Mouse (Mus musculus) neural tube, embryonic 13.5 days (tissue): Measurements from ENCODE around the gene Rai14. TPM values are rescaled to one million over a fixed set of nuclear protein-coding genes. Genes with fewer than 3 reads are reported as not detected.

ENCODE experiments used
- ATAC-seq: fragments of 200-750 bp; cut with Nextera tagmentation; 2 replicates; pipeline ENCODE4 v1.8.0; 2017; ENCODE audit warnings: low read depth, mild to moderate bottlenecking, moderate TSS enrichment, moderate library complexity
- H3K27ac ChIP-seq: fragments of 300-500 bp; sonication (generic); replicated peaks from 2 replicates; pipeline ENCODE4 v1.5.1; 2015; ENCODE audit warnings: moderate library complexity, mild to moderate bottlenecking, inconsistent platforms
- H3K27me3 ChIP-seq: fragments of 300-500 bp; sonication (generic); 2 replicates; pipeline ENCODE4 v1.6.1; 2015; ENCODE audit warnings: mild to moderate bottlenecking, inconsistent platforms
- H3K36me3 ChIP-seq: fragments of 300-500 bp; sonication (generic); 2 replicates; pipeline ENCODE4 v1.6.1; 2015; ENCODE audit warnings: mild to moderate bottlenecking, inconsistent platforms
- H3K4me1 ChIP-seq: fragments of 300-500 bp; sonication (generic); replicated peaks from 2 replicates; pipeline ENCODE4 v1.6.1; 2015; ENCODE audit warnings: inconsistent platforms
- H3K4me2 ChIP-seq: fragments of 300-500 bp; sonication (generic); 2 replicates; pipeline ENCODE4 v1.6.1; 2015; ENCODE audit warnings: inconsistent platforms, mild to moderate bottlenecking, moderate library complexity
- H3K4me3 ChIP-seq: fragments of 300-500 bp; sonication (generic); 2 replicates; pipeline ENCODE4 v1.5.1; 2015; ENCODE audit warnings: mild to moderate bottlenecking, inconsistent platforms
- H3K9ac ChIP-seq: fragments of 300-500 bp; sonication (generic); 2 replicates; pipeline ENCODE4 v1.6.1; 2015; ENCODE audit warnings: moderate library complexity, mild to moderate bottlenecking, inconsistent platforms
- H3K9me3 ChIP-seq: fragments of 300-500 bp; sonication (generic); 2 replicates; pipeline ENCODE4 v1.6.1; 2016; ENCODE audit warnings: inconsistent platforms
- WGBS: fragments of 180-500 bp; shearing (Covaris S2); methylation state at CpG from one replicate; pipeline ENCODE4 v1.1.7; 2015; 5-methylcytosine and 5-hydroxymethylcytosine counted together
- polyA plus RNA-seq: library from polyadenylated mRNA; unstranded; fragments of >200 nt; fragmentation: Nextera tagmentation; extraction: Ambion mirVana; gene quantifications from 2 replicates; pipeline ENCODE4 v1.2.1, GENCODE M21; 2015

Rai14 gene
- polyA plus RNA-seq, 1 experiment from 2014 or later = 19.9 TPM

DNA sequence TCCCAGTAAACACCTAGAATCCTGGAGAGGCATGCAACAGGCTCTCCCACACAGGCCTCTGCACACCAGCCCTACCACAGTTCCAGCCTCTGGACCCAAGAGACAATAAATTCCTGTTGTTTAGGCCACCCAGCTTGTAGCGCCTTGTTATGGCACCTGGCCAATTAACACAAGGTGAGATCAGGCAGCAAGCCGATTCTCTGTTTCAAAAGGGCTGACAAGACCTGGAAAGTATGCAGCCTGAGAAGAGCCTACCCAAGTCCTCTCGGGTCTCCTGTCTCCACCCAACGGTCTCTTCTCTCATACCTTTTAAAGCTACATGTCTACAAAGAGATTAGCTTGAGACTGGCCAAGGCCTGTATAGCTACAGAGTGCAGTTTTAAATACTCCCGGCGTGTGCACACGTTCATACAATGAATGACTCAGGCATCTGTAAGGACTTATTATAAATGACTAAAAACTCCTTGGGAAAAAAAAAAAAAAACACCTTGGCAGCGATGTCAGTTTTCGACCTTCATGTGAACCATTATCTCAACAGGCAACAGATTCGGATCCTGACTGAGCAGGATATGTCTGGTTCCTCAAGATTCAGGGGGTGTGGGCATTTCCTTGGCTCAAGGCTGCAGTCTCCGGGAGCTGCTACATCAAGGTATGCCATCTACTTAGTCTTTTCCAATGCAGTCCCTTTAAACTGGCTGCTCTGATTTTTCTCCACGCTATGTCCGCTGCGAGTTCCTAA, 28.6 kb downstream of the Rai14 start:
- Histone ChIP-seq H3K4me1 (peaks cover 11% of the 10 kb centered on the region), H3K9me3 (no peaks in the 10 kb centered on the region), H3K27ac (no peak overlapping the region), H3K27me3 (no peaks in the 10 kb centered on the region), H3K9ac (no peak overlapping the region), H3K4me3 (no peak overlapping the region), H3K4me2 (no peak overlapping the region), H3K36me3 (peaks cover 11% of the 10 kb centered on the region; the same call in 1 of the 2 replicates)
- 87% methylated on average over 14 of the region's 14 CpGs for WGBS
- no peak for ATAC-seq

DNA sequence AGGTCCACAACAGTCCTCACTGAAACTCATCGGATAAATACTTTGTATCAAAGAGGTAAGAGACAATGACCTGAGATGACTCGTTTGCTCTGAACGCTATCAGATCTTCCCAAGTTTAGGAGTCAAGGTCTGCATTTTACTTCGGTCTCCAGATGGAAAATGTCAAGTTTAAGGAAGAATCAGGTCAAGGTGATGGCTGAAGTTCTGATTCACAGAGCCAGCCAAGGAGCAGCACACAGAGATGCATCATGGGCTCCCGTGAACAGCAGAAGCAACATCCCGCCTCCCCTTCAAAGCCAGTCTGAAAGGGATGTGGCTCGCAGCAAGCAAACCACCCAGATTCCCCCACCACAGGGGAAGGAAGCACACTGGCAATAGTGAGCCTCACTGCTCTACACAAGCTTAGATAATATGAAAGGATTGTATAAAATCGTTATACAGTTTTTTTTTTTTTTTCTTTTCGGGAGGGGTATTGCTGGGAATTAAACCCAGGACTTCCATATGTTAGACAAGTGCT, 30.7 kb downstream of the Rai14 start:
- H3K27ac ChIP-seq = no peak overlapping the region
- H3K4me1 ChIP-seq = peaks cover 11% of the 10 kb centered on the region
- H3K27me3 ChIP-seq = no peaks in the 10 kb centered on the region
- no peaks in the 10 kb centered on the region for H3K9me3 ChIP-seq
- WGBS = 94% methylated on average over 9 of the region's 9 CpGs
- H3K4me2 ChIP-seq = no peak overlapping the region
- no peak for ATAC-seq
- peaks cover 9% of the 10 kb centered on the region; the same call in 1 of the 2 replicates for H3K36me3 ChIP-seq
- no peak overlapping the region for H3K9ac ChIP-seq
- no peak overlapping the region for H3K4me3 ChIP-seq

DNA sequence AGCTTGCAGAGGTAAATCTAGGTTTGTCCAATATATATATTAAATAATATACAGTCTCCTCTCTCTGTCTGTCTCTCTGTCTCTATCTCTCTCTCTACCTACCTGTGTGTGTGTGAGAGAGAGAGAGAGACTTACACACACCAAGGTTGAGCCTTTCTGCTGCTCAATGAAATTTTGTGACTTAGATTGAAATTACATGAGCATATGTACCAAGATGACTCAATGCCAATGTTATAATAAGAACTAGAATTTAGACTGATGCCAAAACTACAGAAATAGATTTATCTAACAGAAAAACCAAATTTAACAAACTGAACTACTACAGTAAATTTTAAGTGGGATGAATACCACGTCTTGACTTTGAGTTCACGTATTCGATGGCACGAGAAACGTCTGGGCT, 33.9 kb downstream of the Rai14 start:
- Histone ChIP-seq H3K4me3 (no peak overlapping the region), H3K4me2 (no peak overlapping the region), H3K27ac (no peak overlapping the region), H3K36me3 (no peaks in the 10 kb centered on the region), H3K4me1 (peaks cover 7% of the 10 kb centered on the region; the same call in 1 of the 2 replicates), H3K9me3 (no peaks in the 10 kb centered on the region), H3K27me3 (no peaks in the 10 kb centered on the region), H3K9ac (no peak overlapping the region)
- 91% methylated on average over 5 of the region's 5 CpGs for WGBS
- ATAC-seq = no peak

DNA sequence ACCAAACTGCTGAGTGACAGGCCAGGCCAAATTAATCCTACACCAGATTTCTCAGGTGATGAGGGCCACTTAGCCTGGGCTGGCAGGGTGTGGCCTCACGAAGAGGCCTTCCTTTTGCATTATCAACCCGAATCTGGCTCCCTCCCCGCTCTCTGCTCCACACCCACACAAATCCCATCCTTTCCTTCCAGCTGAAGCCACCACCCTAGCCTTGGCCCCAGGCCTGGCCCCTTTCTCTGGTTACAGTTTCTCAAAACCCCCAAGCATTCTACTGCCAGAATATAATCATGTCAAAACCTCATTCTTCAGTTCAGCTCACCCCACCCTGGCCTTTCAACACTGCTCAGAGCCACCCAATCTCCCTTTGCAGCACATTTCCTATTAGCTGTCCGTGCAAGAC, 34.9 kb downstream of the Rai14 start:
- no peak overlapping the region for H3K4me2 ChIP-seq
- H3K9me3 ChIP-seq = no peaks in the 10 kb centered on the region
- H3K9ac ChIP-seq = no peak overlapping the region
- WGBS = 90% methylated on average over 4 of the region's 4 CpGs
- no peaks in the 10 kb centered on the region for H3K27me3 ChIP-seq
- no peak overlapping the region for H3K27ac ChIP-seq
- peaks cover 5% of the 10 kb centered on the region; the same call in 1 of the 2 replicates for H3K4me1 ChIP-seq
- no peak overlapping the region for H3K4me3 ChIP-seq
- no peak for ATAC-seq
- no peaks in the 10 kb centered on the region for H3K36me3 ChIP-seq

DNA sequence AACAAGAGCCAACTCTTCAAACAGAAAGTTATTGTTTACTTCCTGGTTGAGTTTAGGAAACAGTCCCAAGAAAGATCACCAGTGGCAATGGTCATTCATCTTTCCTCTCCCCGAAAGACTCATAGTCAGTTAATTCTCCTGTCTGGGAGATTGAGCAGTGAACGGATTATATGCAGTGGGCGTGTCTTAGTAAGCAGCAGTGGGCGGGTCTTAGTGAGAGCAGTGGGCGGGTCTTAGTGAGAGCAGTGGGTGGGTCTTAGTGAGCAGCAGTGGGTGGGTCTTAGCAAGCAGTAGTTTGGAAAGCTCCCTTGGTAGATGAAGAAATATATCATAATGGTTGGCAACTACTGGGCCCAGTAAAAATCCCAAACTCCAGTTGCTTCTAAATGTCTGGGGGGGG, 38.6 kb downstream of the Rai14 start:
- Histone ChIP-seq H3K9me3 (no peaks in the 10 kb centered on the region), H3K4me1 (peaks cover 20% of the 10 kb centered on the region), H3K27ac (no peak overlapping the region), H3K4me2 (no peak overlapping the region), H3K4me3 (no peak overlapping the region), H3K27me3 (no peaks in the 10 kb centered on the region), H3K36me3 (no peaks in the 10 kb centered on the region), H3K9ac (no peak overlapping the region)
- no peak for ATAC-seq
- 77% methylated on average over 5 of the region's 5 CpGs for WGBS

DNA sequence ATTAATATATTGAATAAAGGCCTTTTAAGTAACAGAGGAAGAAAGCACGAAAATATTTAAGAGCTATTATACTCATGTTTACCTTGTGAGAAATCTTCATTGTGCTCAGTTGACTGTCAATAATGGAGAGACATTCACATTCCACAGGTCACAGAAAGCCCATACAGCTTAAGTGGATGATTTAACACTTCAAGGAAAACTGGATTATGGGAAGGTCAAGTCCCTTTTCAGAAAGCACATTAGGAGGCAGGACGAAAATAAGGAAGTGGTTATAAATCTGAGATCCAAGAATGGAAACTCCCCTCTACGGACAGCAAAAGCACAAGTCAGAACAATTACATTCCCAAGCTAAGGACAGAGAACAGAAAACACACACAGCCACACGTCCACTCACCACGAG, 41.5 kb downstream of the Rai14 start:
- 18% methylated on average over 5 of the region's 5 CpGs for WGBS
- H3K36me3 ChIP-seq = no peaks in the 10 kb centered on the region
- no peaks in the 10 kb centered on the region for H3K27me3 ChIP-seq
- H3K4me2 ChIP-seq = no peak overlapping the region
- no peak for ATAC-seq
- no peak overlapping the region for H3K27ac ChIP-seq
- no peaks in the 10 kb centered on the region for H3K9me3 ChIP-seq
- no peak overlapping the region for H3K4me3 ChIP-seq
- H3K9ac ChIP-seq = no peak overlapping the region
- H3K4me1 ChIP-seq = peaks cover 21% of the 10 kb centered on the region

DNA sequence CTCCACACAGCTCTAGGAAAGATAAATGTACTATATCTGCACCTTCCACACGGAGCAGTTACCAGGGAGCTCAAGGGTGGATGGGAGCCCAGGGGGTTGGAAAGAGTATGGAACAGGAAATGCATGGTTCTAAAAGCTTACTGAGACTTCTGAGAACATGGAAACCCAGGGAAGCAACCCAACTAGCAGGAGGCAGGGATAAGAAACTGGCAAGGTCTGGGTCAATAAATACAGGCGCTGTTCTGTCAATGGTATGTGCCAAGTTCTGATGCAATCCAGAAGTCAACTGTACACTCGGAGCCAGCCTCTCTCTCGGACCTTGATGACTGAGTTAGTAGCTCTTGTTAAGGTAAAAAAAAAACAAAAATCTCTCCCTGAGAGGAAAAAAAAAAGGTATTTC, 42.6 kb downstream of the Rai14 start:
- no peak overlapping the region for H3K4me3 ChIP-seq
- ATAC-seq = no peak
- no peaks in the 10 kb centered on the region for H3K27me3 ChIP-seq
- 72% methylated on average over 4 of the region's 4 CpGs for WGBS
- no peak overlapping the region for H3K4me2 ChIP-seq
- no peak overlapping the region for H3K27ac ChIP-seq
- no peaks in the 10 kb centered on the region for H3K36me3 ChIP-seq
- no peaks in the 10 kb centered on the region for H3K9me3 ChIP-seq
- peaks cover 23% of the 10 kb centered on the region for H3K4me1 ChIP-seq
- no peak overlapping the region for H3K9ac ChIP-seq

DNA sequence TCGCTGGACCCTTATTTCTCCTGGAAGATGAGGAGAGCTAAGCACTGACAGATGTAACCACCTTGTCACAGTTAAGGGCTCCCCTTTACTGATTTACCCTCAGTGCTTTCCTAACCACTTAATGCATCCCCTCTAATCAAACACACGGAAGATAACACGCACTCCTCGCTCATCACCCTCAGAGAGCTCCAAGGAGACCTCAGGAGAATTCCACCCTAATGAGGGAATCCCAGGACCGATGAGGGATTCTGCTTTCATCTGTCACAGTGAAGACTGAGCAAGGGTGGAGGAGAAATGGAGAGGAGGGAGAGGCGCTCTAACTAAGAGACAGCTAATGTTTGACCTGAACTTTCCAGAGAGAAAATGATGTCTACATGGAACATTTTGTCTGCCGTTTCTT, 44.3 kb downstream of the Rai14 start:
- Histone ChIP-seq H3K9me3 (no peaks in the 10 kb centered on the region), H3K4me3 (no peak overlapping the region), H3K4me2 (no peak overlapping the region), H3K27ac (no peak overlapping the region), H3K27me3 (no peaks in the 10 kb centered on the region), H3K4me1 (peaks cover 24% of the 10 kb centered on the region), H3K36me3 (no peaks in the 10 kb centered on the region), H3K9ac (no peak overlapping the region)
- 67% methylated on average over 7 of the region's 7 CpGs for WGBS
- no peak for ATAC-seq

DNA sequence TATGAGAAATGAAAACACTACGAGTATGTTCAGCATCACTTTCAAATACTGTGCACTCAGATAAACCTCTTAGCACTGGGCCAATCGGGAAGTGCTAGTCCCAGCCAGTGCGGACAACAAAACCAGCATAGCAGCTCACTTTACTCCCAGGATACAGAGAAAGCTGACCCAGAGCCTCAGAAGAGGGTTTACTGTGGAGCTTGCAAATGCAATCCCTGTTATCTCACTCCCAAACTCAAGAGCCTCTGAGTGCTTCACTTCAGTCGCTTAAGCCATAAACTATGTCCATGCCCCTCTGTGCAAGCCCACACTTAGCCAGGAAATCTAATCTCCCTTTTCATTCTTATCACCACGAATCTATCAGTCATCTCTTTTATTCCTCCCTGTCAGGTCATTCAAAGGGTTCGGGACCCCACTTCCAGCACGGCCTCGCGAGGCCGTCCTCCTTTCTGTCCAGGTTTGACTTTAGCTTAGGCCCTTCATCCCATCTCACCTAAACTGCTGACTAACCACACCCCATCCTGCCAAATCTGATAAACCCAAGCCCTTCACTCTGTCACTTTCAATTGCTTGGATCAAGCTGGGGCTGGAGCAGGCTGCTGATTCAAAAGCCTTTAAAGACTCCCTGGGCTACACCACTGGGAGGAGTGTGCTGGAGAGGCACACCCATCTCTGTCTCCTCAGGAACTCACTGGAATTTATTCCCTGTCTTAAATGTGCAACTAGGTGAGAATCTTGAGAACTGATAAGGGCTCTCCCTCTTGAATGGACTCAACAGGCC, 46.1 kb downstream of the Rai14 start:
- WGBS = 71% methylated on average over 10 of the region's 10 CpGs
- Histone ChIP-seq H3K9ac (no peak overlapping the region), H3K9me3 (no peaks in the 10 kb centered on the region), H3K4me2 (no peak overlapping the region), H3K4me1 (peaks cover 23% of the 10 kb centered on the region), H3K27me3 (no peaks in the 10 kb centered on the region), H3K4me3 (no peak overlapping the region), H3K36me3 (no peaks in the 10 kb centered on the region), H3K27ac (no peak overlapping the region)
- ATAC-seq = no peak

DNA sequence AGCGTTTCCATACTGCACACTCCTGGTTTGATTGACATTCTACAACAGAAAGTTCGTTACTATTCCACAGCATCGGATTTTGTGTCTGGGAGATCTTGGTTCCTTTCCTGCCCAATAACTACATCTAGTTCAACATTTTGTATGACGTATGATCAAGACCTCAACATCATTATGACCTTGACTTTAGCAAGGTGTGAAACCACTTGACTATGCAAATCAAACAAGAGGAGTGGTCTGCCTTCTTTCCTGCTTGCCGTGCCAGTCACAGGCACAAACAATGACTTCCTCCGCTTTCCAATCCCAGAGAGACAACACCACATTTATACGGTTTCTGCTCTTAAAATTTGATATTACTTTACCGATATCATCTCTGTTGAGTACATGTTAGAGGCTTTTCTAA, 48.6 kb downstream of the Rai14 start:
- no peaks in the 10 kb centered on the region for H3K9me3 ChIP-seq
- H3K4me3 ChIP-seq = no peak overlapping the region
- no peaks in the 10 kb centered on the region for H3K36me3 ChIP-seq
- no peaks in the 10 kb centered on the region for H3K27me3 ChIP-seq
- H3K9ac ChIP-seq = no peak overlapping the region
- no peak for ATAC-seq
- peaks cover 28% of the 10 kb centered on the region; the same call in 1 of the 2 replicates for H3K4me1 ChIP-seq
- WGBS = 90% methylated on average over 8 of the region's 8 CpGs
- no peak overlapping the region for H3K4me2 ChIP-seq
- H3K27ac ChIP-seq = no peak overlapping the region

DNA sequence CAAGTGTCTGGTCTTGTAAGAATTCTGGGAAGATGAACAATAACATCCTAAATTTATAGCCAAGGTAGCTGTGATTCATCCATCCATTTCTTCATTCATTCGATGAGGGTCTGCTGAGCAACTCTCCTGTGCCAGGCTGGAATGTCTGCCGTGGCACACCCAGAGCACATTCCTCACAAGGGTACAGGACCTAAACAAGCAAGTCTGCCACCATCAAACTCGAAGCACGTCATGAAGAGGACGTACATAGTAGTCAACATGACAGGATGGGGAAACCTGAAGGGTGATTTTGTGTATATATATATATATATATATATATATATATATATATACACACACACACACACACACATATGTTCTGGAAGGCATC, 49.9 kb downstream of the Rai14 start:
- WGBS = 83% methylated on average over 5 of the region's 5 CpGs
- peaks cover 25% of the 10 kb centered on the region; the same call in 1 of the 2 replicates for H3K4me1 ChIP-seq
- H3K27me3 ChIP-seq = no peaks in the 10 kb centered on the region
- ATAC-seq = no peak
- H3K27ac ChIP-seq = no peak overlapping the region
- H3K4me3 ChIP-seq = no peak overlapping the region
- H3K36me3 ChIP-seq = no peaks in the 10 kb centered on the region
- H3K9ac ChIP-seq = no peak overlapping the region
- no peaks in the 10 kb centered on the region for H3K9me3 ChIP-seq
- no peak overlapping the region for H3K4me2 ChIP-seq

DNA sequence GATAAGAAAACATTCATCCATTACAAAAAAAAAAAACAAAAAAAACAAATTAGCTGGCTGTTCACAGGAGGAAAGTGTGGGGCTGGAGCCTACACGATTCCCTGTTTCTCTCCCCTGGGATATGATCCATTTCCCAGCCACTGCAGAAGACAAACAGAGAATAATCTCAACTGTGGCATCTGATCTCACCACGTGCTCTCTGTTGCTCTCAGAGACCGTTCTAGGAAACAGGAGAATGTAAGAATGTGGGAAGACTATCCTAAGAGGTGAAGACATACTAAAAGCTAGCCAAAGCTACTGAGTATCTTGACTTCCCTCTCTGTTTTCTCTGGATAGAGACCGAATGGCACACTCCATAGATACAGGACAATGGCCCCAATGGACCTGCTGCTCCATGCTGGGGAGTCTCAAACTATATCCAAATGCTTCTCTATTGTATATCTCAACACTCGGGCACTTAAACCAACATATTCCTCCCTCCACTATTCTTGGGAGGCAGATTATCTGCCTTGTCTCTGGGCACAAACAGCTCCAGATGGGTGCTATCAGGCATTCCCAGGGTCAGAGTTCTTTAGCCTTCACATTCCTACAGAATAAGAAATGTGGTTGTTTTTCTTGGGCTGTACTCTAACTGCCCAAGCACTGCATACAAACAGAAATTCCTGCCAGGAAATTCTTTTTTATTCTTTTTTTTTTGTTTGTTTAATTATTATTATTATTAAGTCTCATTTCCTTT, 50.5 kb downstream of the Rai14 start:
- Histone ChIP-seq H3K9me3 (no peaks in the 10 kb centered on the region), H3K27me3 (no peaks in the 10 kb centered on the region), H3K27ac (no peak overlapping the region), H3K36me3 (no peaks in the 10 kb centered on the region), H3K4me2 (no peak overlapping the region), H3K9ac (no peak overlapping the region), H3K4me1 (peaks cover 25% of the 10 kb centered on the region; the same call in 1 of the 2 replicates), H3K4me3 (no peak overlapping the region)
- ATAC-seq = no peak
- WGBS = 63% methylated on average over 5 of the region's 5 CpGs
